Mouse (Mus musculus) kidney, adult 2 months (tissue): ENCODE data around the gene Map1lc3a. TPM values are rescaled to one million over a fixed set of nuclear protein-coding genes. Genes with fewer than 3 reads are reported as not detected.

Source experiments
- DNase-seq: peaks from one replicate; pipeline ENCODE4 v3.0.0; 2021
- H3K27ac ChIP-seq: fragments of 200-500 bp; 2 replicates; pipeline ENCODE4 v1.5.1; 2012; ENCODE audit warnings: low read depth, low read length, control low read depth, inconsistent platforms; ENCODE audit not compliant: insufficient read depth
- H3K27me3 ChIP-seq: fragments of 200-500 bp; replicated peaks from 2 replicates; pipeline ENCODE4 v1.6.1; 2012; ENCODE audit warnings: mild to moderate bottlenecking, moderate library complexity, low read length, inconsistent platforms; ENCODE audit not compliant: control insufficient read depth, insufficient read depth
- H3K36me3 ChIP-seq: fragments of 200-500 bp; 2 replicates; pipeline ENCODE4 v1.6.1; 2012; ENCODE audit warnings: mild to moderate bottlenecking, moderate library complexity, low read length, inconsistent platforms; ENCODE audit not compliant: control insufficient read depth, insufficient read depth
- H3K4me1 ChIP-seq: fragments of 200-500 bp; 2 replicates; pipeline ENCODE4 v1.6.1; 2011; ENCODE audit warnings: low read length; ENCODE audit not compliant: control insufficient read depth, insufficient read depth
- H3K4me3 ChIP-seq: fragments of 200-500 bp; 2 replicates; pipeline ENCODE4 v1.5.1; 2011; ENCODE audit warnings: mild to moderate bottlenecking, low read depth, low read length, control low read depth; ENCODE audit not compliant: insufficient read depth
- CTCF ChIP-seq: fragments of 200-500 bp; conservative IDR thresholded peaks from 2 replicates; pipeline ENCODE4 v1.5.1; 2011; ENCODE audit warnings: low read depth, mild to moderate bottlenecking, control low read depth, low read length, moderate library complexity, mixed read lengths; ENCODE audit not compliant: insufficient read depth, insufficient read length
- POLR2A ChIP-seq: fragments of 200-500 bp; IDR thresholded peaks from one replicate; pipeline ENCODE4 v1.6.1; 2011; ENCODE audit warnings: low read depth, low read length, control low read depth
- WGBS: fragments of 180-500 bp; shearing (Covaris S2); methylation state at CpG from one replicate; pipeline ENCODE4 v1.1.7; 2018; 5-methylcytosine and 5-hydroxymethylcytosine counted together
- polyA plus RNA-seq: library from polyadenylated mRNA; depleted of rRNA; stranded (reverse); fragments of >200 nt; gene quantifications from 2 replicates; pipeline ENCODE4 v1.2.3, GENCODE M21; 2012

Map1lc3a gene
- polyA plus RNA-seq, 1 experiment, result 212 TPM

DNA sequence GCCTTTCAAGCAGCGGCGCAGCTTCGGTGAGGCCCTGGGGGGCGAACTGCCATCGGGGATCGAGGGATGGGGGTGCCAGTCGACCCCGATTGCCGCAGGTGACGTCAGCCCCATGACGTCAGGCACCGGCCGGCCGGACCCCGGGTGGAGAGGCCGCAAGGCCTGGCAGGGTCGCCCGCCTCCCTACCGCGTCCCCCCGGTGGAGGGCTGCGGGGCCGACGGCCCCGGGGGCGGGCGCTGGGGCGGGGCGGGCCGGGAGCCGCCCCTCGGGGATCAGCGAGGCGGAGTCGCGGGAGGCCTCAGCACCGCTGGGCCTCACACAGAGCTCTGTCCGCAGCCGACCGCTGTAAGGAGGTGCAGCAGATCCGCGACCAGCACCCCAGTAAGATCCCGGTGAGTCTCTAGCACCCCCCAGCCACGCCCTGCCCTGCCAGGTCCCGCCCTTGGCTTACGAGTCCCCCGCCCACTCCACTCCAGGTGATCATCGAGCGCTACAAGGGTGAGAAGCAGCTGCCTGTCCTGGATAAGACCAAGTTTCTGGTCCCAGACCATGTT is 601 bp downstream of the Map1lc3a start:
- DNase-seq, result peak; percentile 77
- H3K4me3 ChIP-seq, result peak overlapping the region; percentile 82
- TF ChIP-seq CTCF, result no peak
- TF ChIP-seq POLR2A, result no peak
- no peaks in the 10 kb centered on the region for H3K27me3 ChIP-seq
- under 1% methylated on average over 38 of the region's 49 CpGs for WGBS
- no peaks in the 10 kb centered on the region for H3K36me3 ChIP-seq
- H3K27ac ChIP-seq, result peak overlapping the region; percentile 66
- peaks cover 7% of the 10 kb centered on the region; the same call in 1 of the 2 replicates for H3K4me1 ChIP-seq

DNA sequence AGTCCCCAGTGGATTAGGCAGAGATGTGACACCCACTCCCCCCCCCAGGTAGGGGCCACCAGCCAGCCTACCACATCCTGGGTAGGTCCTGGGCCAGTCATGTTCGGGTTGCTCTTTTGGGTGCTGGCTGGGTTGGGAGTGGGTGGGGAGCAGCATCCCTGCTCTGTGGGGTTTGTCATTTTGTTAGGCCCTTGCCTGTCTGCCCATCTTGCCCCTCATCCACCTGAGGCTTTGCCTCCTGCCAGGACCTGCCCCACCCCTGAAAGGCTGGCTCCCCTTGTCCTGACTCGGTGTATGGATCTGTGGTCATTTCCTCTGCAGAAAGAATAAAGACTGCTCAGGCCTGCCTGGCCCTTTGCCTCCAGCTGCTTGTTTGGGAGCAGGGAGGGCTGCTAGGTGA is 1.6 kb downstream of the Map1lc3a start:
- H3K4me3 ChIP-seq, result no peak overlapping the region
- WGBS, result 77% methylated on average over 2 of the region's 2 CpGs
- DNase-seq, result no peak
- no peaks in the 10 kb centered on the region for H3K36me3 ChIP-seq
- no peak overlapping the region for H3K27ac ChIP-seq
- H3K4me1 ChIP-seq, result peaks cover 7% of the 10 kb centered on the region; the same call in 1 of the 2 replicates
- no peaks in the 10 kb centered on the region for H3K27me3 ChIP-seq
- TF ChIP-seq POLR2A (no peak), CTCF (no peak)

DNA sequence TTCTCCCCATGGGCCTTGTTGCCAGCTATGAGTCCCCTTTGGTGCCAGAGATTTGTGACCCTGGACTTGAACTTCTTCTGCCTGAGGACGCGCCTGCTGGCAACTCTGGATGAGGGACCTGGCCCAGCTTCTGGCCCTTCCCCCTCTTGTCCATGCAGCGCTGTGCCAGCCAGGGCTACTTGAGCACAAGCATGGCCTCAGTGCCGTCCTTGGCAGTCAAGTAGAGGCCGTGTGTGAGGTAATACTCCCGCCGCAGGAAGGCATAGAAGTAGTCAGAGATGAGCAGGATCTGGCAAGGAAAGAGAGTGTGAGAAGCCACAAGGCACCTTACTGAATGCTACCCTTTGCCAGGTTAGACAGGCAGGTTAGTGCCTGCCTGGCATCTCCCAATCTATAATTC is 2.3 kb downstream of the Map1lc3a start:
- peak; percentile 24 for DNase-seq
- 90% methylated on average over 7 of the region's 7 CpGs for WGBS
- Histone ChIP-seq H3K27me3 (no peaks in the 10 kb centered on the region), H3K36me3 (no peaks in the 10 kb centered on the region), H3K4me3 (no peak overlapping the region), H3K27ac (no peak overlapping the region), H3K4me1 (peaks cover 7% of the 10 kb centered on the region; the same call in 1 of the 2 replicates)
- TF ChIP-seq POLR2A (no peak), CTCF (no peak)

DNA sequence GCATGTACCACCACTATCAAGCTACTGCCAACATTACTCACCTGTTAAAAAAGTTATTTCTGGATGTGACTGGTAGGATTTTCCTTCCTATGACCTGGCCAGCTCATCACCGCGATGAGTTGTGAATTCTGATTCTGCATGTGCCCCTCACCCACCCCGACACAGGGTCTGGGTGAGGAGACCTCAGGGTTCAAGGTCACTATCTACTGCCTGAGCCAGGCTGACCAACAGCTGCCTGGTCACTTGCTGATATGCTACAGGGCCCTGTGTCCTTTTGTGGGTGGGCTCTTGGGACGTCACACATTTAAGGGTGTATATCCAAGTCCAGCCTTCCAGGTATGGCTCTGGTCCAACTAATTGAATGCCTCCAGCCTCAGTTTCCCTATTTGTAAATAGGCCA is 3.1 kb downstream of the Map1lc3a start:
- H3K27me3 ChIP-seq, result no peaks in the 10 kb centered on the region
- DNase-seq, result no peak
- H3K4me1 ChIP-seq, result peaks cover 5% of the 10 kb centered on the region; the same call in 1 of the 2 replicates
- TF ChIP-seq POLR2A (no peak), CTCF (no peak)
- H3K4me3 ChIP-seq, result no peak overlapping the region
- 91% methylated on average over 4 of the region's 4 CpGs for WGBS
- H3K36me3 ChIP-seq, result no peaks in the 10 kb centered on the region
- no peak overlapping the region for H3K27ac ChIP-seq

DNA sequence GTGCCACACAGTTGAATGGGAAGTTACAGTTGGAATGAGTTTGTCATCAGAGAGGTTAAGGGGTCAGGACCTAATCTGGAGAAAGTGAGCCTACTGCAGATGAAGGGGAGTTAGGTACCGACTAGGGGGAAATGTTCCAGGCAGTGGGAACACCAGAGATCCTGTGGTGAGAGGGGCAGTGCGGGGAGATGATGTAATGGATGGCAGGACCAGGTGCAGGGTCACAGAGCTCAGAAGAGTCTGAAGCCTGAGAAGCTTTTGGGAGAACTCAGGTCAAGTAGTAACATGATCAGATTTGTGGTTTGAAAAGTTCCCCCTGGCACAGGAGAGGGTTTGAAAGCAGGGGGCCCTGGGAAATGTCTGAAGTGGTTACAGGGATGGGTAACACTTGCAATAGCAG is 4.0 kb downstream of the Map1lc3a start:
- H3K27me3 ChIP-seq, result no peaks in the 10 kb centered on the region
- DNase-seq, result no peak
- H3K36me3 ChIP-seq, result no peaks in the 10 kb centered on the region
- 60% methylated on average over 2 of the region's 2 CpGs for WGBS
- H3K27ac ChIP-seq, result no peak overlapping the region
- no peak for TF ChIP-seq POLR2A
- TF ChIP-seq CTCF, result no peak
- peaks cover 5% of the 10 kb centered on the region; the same call in 1 of the 2 replicates for H3K4me1 ChIP-seq
- H3K4me3 ChIP-seq, result no peak overlapping the region

DNA sequence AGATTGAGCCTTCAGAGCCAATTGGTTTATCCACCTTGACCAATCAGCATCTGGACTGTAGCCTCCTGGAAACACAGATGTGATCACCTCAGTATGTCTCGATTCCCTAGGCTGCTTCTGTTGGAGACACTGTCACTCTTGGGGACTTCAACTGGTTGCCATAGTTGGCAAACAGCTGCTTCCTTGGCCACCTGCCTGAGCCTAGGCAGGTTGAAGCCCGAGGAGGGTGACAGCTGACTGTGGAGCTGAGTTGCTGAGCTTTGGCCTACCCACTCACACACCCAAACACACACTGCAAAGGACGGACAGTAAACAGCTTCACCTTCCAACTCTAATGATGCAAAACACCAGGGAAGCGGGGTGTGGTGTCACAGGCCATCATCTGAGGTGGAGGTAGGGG is 7.7 kb downstream of the Map1lc3a start:
- H3K27me3 ChIP-seq, result no peaks in the 10 kb centered on the region
- WGBS, result 82% methylated on average over 4 of the region's 4 CpGs
- H3K4me1 ChIP-seq, result no peaks in the 10 kb centered on the region
- DNase-seq, result no peak
- no peak overlapping the region for H3K27ac ChIP-seq
- TF ChIP-seq CTCF (no peak), POLR2A (no peak)
- H3K4me3 ChIP-seq, result no peak overlapping the region
- H3K36me3 ChIP-seq, result no peaks in the 10 kb centered on the region

DNA sequence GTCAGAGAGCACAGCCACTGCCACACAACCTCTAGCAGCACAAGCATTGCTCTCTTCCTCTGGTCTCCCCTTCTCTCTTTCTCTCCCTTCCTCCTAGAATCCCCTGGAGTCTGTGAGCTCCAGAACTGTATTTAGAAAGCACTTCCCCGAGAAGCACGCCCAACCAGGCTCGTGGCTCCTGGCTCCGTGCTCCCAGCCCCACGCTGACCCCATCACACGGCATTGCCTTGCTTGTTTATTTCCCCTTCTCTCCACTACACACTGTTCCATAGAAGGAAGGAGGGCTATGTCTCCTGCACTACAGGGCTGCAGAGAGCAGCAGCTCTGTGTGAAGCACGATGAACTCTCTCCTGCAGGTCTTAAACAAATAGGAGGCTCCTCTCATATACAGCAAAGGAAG is 8.6 kb downstream of the Map1lc3a start:
- DNase-seq, result no peak
- Histone ChIP-seq H3K27me3 (no peaks in the 10 kb centered on the region), H3K4me1 (no peaks in the 10 kb centered on the region), H3K4me3 (no peak overlapping the region), H3K27ac (no peak overlapping the region), H3K36me3 (no peaks in the 10 kb centered on the region)
- TF ChIP-seq CTCF (no peak), POLR2A (no peak)
- WGBS, result 67% methylated on average over 7 of the region's 7 CpGs

DNA sequence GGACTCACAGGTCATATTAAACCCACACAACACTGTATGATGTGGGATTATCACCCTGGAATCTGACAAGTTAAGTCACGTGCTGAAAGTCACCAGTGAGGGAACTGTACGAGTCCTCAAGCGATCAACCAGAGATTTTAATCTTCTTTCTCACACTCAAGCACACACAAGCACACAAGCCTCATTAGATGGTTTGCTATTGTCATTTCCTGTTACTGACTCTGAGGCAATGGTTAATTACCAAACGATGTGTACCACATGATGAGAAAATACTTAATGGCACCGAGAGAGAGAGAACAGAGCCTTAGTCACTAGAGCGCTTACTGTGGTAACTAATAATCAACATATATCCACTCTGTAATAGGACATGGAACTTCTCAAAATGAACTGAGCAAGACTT is 9.6 kb downstream of the Map1lc3a start:
- H3K4me3 ChIP-seq, result no peak overlapping the region
- H3K27me3 ChIP-seq, result no peaks in the 10 kb centered on the region
- H3K36me3 ChIP-seq, result no peaks in the 10 kb centered on the region
- no peak for TF ChIP-seq POLR2A
- no peak for TF ChIP-seq CTCF
- no peak for DNase-seq
- no peaks in the 10 kb centered on the region for H3K4me1 ChIP-seq
- WGBS, result 74% methylated on average over 6 of the region's 6 CpGs
- H3K27ac ChIP-seq, result no peak overlapping the region
